Mouse (Mus musculus) cerebellum, adult 11 months (tissue): Measurements from ENCODE around the gene Zscan10.
A peak's percentile ranks its signal among the peaks of the same experiment; 100 is the strongest.
"Not testable (repeated sequence)": the region's sequence is repeated elsewhere in the genome, so short reads cannot be mapped to it uniquely, and the experiment has no call there.

Experiments
- DNase-seq: peaks from one replicate; pipeline ENCODE4 v3.0.0; 2022

Zscan10 gene

DNA sequence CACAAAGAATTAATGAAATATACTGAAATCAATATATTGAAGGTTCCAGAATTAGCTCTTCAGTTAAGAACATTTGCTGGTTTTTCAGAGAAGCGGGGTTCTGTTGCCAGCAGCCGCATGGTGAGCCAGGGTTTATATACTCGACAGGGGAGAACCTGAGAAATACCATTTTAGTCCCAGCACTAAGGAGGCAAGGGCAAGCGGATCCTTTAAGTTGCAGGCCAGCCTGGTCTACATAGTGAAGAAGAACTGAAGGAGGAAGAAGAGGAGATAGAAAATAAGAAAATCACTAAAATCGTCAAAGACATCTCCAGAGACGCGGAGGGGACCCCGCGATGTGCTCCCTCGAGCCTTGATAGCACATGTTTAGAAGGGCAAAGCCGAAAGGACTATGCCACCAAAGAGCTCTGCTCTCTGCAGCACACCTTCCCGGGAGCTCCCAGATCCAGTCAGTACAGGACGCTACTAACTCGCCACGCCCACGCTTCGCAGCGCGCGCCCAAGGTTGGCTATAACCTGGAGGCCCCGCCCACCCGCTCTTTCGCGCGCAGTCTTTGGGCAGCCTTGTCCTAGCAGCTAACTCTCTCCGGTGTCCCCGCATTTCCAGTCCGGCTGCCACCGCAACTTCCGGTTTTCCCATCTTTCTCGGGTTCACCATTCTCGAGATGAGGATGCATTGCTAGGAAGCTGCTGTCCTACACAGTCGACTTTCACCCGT is 8.3 kb upstream of the Zscan10 start:
- DNase-seq, result peak; percentile 99

- no peak for DNase-seq
These were observed 7.7 kb upstream of the Zscan10 start for GRCm38 (mm10) chr17:23592926-23593300.

DNA sequence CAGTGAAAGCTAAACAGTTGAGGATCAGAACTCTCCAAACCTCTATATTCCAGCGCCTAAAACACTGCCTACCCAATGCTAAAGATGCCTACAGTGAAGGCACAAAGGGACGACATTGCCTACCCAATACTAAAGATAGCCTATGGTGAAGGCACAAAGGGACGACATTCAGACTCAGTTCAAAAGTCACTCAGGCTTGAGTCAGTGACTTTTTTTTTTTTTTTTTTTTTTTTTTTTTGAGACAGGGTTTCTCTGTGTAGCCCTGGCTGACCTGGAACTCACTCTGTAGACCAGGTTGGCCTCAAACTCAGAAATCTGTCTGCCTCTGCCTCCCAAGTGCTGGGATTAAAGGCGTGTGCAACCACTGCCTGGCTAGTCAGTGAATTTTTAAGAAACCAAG is 5.5 kb upstream of the Zscan10 start:
- DNase-seq, result not testable (repeated sequence)

DNA sequence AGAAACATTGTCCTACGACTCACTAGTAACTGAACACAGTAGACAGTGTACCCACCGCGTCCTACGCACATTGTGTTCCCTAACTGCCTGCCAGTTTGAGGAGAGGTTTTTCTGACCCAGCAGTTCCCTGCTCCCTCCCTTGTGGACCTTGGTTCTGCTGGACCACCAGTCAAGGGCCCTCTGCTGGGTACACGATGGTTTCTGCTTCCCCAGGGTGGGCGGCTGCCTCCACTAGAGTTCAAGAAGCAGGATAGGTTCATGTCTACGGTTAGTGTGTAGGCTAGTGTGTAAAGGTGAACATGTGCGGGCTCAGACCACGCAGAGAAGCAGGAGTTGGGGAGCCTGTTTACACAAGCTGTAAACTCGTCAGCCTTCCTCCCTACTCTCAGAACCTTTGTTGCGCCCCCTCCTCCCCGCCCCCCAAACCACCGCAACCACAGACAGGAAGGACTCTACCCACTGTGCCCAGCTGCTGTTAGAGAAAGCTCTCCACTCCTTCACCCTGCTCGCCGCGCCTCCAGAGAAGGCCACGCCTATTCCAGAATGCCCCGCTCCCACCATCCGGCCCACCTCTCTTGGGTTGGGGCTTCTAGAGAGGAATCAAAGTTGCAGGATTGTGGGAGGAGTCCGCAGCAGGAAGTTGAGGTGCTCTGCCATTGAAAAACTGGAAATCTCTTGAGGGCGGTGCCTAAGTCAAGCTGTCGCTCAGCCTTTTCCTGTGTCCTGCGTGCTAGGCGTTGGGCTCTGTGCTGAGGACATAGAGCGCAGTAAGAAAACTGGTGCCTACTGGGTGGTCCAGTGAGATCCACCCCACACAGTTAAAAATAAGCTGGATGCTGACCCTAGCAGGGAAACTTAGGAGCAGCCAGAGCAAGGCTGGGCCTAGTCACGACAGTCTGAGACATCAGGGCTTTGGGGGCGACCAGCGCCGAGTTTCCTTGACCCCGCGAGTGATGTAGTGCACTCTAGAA is 1.8 kb upstream of the Zscan10 start, which contains the start of gene Zfp13:
TSS of gene Zfp13 (minus strand) at position 906 of the 971 bp plus-strand sequence.
- peak; percentile 62 for DNase-seq

DNA sequence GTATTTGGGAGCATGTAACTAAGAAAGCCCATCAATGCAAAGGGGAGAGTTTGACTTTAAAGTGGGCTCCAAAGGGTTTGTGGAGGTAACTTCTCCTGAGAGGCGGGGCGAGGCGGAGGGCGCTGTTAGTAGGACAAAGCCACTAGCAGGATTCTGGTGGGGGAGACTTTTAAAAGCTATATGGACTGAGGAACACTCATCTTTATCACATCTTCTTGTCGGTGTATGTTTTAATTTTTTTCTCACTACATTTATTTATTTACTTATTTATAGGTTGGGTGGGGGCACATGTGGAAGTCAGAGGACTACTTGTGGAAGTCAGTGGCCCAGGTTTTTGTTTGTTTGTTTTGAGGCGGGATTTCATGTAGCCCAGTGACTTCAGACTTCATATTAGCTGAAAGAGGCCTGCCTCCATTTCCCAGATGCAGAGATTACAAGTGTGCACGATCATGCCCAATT is 1.0 kb upstream of the Zscan10 start:
- no peak for DNase-seq

GRCm38 (mm10) chr17:23601836-23602585 is 1.4 kb downstream of the Zscan10 start:
- no peak for DNase-seq

GRCm38 (mm10) chr17:23603077-23603476 is 2.4 kb downstream of the Zscan10 start:
- no peak for DNase-seq

DNA sequence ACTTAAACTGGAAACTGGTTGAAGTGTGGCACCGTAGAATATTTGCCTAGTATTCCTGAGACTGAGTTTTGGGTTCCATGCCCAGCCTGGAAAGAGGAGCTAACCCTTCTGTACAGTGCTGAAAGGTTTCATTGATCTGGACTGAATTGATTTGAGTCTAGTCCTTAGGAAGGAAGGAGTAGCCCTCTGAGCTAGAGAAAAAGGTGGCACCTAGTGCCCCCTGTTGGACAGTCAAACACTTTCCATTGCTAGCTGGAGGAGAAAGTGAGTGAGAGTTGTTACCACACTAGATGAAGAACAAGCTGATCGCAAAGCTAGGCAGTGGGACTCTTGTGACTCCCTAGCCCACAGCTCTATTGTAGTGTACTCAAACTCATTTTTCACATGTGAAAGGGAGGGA is 2.9 kb downstream of the Zscan10 start:
- no peak for DNase-seq

DNA sequence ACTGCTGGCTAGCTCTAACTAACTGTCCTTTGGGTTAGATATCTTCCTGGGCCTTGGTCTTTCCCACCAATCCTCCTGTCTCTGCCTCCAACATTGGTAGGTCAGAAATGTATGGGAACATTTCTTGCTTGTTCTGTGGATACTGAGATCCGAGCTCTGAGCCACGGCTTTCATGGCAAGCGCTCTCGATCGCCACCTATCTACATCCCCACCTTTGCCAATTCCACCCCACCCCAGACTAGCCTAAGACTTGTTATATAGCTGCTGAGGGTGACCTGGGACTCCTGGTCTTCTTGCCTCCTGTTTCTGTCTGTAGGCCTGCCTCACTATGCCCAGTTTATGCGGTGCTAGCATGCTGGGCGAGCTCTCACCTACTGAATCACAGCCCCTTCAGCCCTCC is 3.7 kb downstream of the Zscan10 start:
- no peak for DNase-seq

GRCm38 (mm10) chr17:23605220-23605619 is 4.6 kb downstream of the Zscan10 start:
- DNase-seq, result no peak

DNA sequence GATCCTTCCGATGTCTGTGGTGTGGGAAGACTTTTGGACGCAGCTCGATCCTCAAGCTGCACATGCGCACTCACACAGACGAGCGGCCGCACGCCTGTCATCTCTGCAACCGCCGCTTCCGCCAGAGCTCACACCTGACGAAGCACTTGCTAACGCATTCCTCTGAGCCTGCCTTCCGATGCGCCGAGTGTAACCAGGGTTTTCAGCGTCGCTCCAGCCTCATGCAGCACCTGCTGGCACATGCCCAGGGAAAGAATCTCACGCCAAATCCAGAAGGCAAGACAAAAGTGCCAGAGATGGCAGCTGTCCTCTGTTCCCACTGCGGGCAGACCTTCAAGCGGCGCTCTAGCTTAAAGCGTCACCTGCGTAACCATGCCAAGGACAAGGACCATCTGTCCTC is 9.0 kb downstream of the Zscan10 start:
- DNase-seq, result peak; percentile 63

DNA sequence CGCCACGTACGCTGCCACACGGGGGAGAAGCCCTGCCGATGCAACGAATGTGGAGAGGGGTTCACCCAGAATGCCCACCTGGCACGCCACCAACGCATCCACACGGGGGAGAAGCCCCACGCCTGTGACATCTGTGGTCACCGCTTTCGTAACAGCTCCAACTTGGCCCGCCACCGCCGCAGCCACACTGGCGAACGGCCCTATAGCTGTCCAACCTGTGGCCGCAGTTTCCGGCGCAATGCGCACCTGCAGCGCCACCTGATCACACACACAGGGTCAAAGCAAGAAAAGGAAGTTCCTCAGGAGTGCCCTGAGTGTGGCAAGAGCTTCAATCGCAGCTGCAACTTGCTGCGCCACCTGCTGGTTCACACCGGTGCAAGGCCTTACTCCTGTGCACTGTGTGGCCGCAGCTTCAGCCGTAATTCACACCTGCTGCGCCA is 9.7 kb downstream of the Zscan10 start:
- DNase-seq, result peak; percentile 70

DNA sequence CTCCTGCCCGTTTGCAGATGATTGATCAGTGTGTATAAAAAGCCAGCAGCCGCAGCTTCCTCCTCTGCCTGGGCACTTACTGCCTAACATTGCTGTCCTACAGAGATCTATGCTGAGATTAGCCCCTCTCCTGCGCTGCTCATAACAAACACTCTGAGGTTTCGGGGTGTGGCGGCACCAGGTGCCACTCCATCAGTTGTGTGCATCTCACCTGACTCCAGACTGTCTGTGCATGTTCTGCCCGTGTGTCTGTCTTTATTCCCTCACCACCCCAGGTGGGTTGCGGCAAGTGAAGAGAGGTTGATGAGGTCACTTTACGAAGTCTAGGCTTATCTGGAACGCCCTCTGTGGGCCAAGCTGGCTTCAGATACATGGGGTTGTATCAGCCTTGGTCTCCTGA is 16.4 kb downstream of the Zscan10 start:
- DNase-seq, result no peak

DNA sequence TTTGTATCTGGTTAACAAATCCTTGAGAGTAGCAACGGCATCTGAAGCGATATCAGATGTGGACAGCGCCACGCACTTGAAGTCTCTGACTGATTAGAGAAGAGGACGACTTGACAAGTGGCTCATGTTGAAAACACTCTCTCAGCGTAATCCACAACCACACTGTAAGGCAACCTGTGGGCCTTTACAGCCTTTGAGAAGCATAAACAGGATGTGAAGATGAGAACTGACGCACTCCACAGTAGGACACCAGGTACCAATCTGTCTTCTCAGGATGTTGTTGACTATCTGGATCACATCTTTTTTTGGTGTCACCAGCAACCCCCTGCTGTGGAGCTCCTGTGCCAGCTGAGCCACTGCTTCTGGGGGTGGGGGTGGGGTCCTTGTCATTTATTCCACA is 19.7 kb downstream of the Zscan10 start:
- DNase-seq, result no peak

GRCm38 (mm10) chr17:23627813-23628212 is 27.2 kb downstream of the Zscan10 start:
- DNase-seq, result no peak

GRCm38 (mm10) chr17:23630195-23631020 is 29.8 kb downstream of the Zscan10 start:
- peak; percentile 69 for DNase-seq

GRCm38 (mm10) chr17:23631241-23631640 is 30.6 kb downstream of the Zscan10 start:
- no peak for DNase-seq

GRCm38 (mm10) chr17:23644613-23645495 is 44.2 kb downstream of the Zscan10 start, which contains the start of gene Mmp25:
Gene Mmp25, minus strand, starts transcription at chr17:23645277.
- no peak for DNase-seq

DNA sequence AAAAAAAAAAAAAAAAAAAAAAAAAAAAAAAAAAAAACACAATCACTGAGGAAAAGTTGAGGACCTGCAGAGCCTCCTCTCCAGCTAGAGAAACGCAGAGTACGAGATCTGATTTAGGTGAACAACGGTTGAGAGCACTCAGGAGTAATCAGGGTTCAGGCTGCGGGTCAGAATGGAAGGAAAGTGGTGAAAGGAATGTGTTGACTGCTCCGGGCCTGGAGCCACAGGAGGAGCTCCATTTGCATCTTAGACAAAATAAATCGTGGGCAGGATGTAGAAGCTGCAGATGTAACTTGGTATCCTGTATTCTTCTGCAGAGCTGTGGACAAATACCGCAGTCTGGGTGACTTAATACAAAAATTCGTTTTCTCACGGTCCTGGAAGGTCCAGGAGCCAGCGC is 45.2 kb downstream of the Zscan10 start:
- no peak for DNase-seq

GRCm38 (mm10) chr17:23651363-23651762 is 50.7 kb downstream of the Zscan10 start:
- DNase-seq, result no peak

DNA sequence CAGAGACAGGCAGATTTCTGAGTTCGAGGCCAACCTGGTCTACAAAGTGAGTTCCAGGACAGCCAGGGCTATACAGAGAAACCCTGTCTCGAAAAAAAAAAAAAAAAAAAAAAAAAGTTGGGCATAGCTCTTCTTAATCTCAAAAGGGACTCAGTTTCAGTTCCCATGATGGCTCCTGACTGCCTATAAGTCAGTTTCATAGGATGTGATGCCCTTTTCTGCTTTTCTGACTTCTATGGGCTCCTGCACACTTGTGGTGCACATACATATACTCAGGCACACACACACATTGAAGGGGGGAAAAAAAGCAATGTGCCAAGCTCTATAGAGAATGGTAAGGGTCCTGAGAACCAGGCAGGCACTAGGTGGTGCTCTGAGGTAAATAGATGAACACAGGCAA is 52.7 kb downstream of the Zscan10 start:
- no peak for DNase-seq
